Mouse (Mus musculus): ENCODE results near the gene Frmd4a.

- no peak for TF ChIP-seq CTCF (IDR thresholded peaks at IDR 0.05; ENCODE audit: low read depth, low read length)
- no peak for TF ChIP-seq GATA1 (IDR thresholded peaks at IDR 0.05; ENCODE audit: borderline replicate concordance, low read length)
- TF ChIP-seq TAL1 (conservative IDR thresholded peaks at IDR 0.05; ENCODE audit: low read depth, low read length): no peak
- no peak for TF ChIP-seq POLR2AphosphoS5 (IDR thresholded peaks at IDR 0.05; ENCODE audit: insufficient replicate concordance, low read depth, low read length)
- no peak for TF ChIP-seq GATA2 (IDR thresholded peaks at IDR 0.05; ENCODE audit: borderline replicate concordance, low read depth, low read length)
Observed at GRCm38 (mm10) chr2:4018431-4018876, 937 bp downstream of the Frmd4a start.

Data from G1E (cell line).